Mouse (Mus musculus) MEL (cell line): ENCODE measurements around the gene Eno2. TPM values are rescaled to one million over a fixed set of nuclear protein-coding genes. Genes with fewer than 3 reads are reported as not detected.

Experiments
- DNase-seq: peaks from one replicate; pipeline ENCODE4 v3.0.0; 2011; ENCODE audit warnings: low read depth, low spot score
- H3K27ac ChIP-seq: 2 replicates; pipeline ENCODE4 v1.5.1; 2012; ENCODE audit warnings: low read depth, mild to moderate bottlenecking, control low read depth, low read length, moderate library complexity; ENCODE audit not compliant: control insufficient read depth
- H3K27me3 ChIP-seq, 2 experiments: fragments of 150-350 bp in 1 of 2; sonication (generic) in 1 of 2; 2 replicates each; pipeline ENCODE4 v1.6.1; 2012; ENCODE audit warnings: low read length in 2 of 2, mild to moderate bottlenecking in 2 of 2, improper control_type of control experiment in 1 of 2, moderate library complexity in 1 of 2; ENCODE audit not compliant: insufficient read depth in 2 of 2, control insufficient read depth in 1 of 2
- H3K36me3 ChIP-seq, 2 experiments: 2 replicates each; pipeline ENCODE4 v1.6.1; 2012 to 2014; ENCODE audit warnings: low read length in 2 of 2, improper control_type of control experiment in 1 of 2, inconsistent platforms in 1 of 2, mild to moderate bottlenecking in 1 of 2; ENCODE audit not compliant: insufficient read depth in 2 of 2, control insufficient read depth in 1 of 2
- H3K4me1 ChIP-seq, 2 experiments: fragments of 150-350 bp in 1 of 2; sonication (generic) in 1 of 2; 2 replicates each; pipeline ENCODE4 v1.6.1; 2012; ENCODE audit warnings: low read length in 2 of 2, improper control_type of control experiment in 1 of 2, mild to moderate bottlenecking in 1 of 2; ENCODE audit not compliant: insufficient read depth in 2 of 2, control insufficient read depth in 1 of 2
- H3K4me3 ChIP-seq, 2 experiments: fragments of 150-350 bp in 1 of 2; sonication (generic) in 1 of 2; 2 replicates each; pipeline ENCODE4 v1.5.1; 2012; ENCODE audit warnings: low read depth in 2 of 2, low read length in 2 of 2, mild to moderate bottlenecking in 2 of 2, moderate library complexity in 2 of 2, control low read depth in 1 of 2, improper control_type of control experiment in 1 of 2; ENCODE audit not compliant: control insufficient read depth in 1 of 2, insufficient read depth in 1 of 2
- H3K79me2 ChIP-seq: 2 replicates; pipeline ENCODE4 v1.6.1; 2012; ENCODE audit warnings: mild to moderate bottlenecking, low read length, moderate library complexity; ENCODE audit not compliant: control insufficient read depth, poor library complexity, insufficient read depth
- H3K9ac ChIP-seq: 2 replicates; pipeline ENCODE4 v1.6.1; 2012; ENCODE audit warnings: low read depth, mild to moderate bottlenecking, control low read depth, low read length, moderate library complexity; ENCODE audit not compliant: control insufficient read depth, poor library complexity, severe bottlenecking
- H3K9me3 ChIP-seq: fragments of 150-350 bp; sonication (generic); replicated peaks from 2 replicates; pipeline ENCODE4 v1.6.1; 2012; ENCODE audit warnings: mild to moderate bottlenecking, low read length, improper control_type of control experiment, moderate library complexity; ENCODE audit not compliant: insufficient read depth
- BHLHE40 ChIP-seq: IDR thresholded peaks from 2 replicates; pipeline ENCODE4 v1.6.1; 2012; ENCODE audit warnings: low read depth, mild to moderate bottlenecking, inconsistent platforms, low read length, improper control_type of control experiment, borderline replicate concordance
- CHD2 ChIP-seq: IDR thresholded peaks from 2 replicates; pipeline ENCODE4 v1.6.1; 2011; ENCODE audit warnings: low read length, improper control_type of control experiment
- CTCF ChIP-seq, 3 experiments: IDR thresholded peaks in 2 of 3; conservative IDR thresholded peaks in 1 of 3; 2 replicates each; pipeline ENCODE4 v1.5.1; 2011 to 2012; ENCODE audit warnings: low read length in 3 of 3, low read depth in 2 of 3, mild to moderate bottlenecking in 2 of 3, improper control_type of control experiment in 1 of 3, inconsistent platforms in 1 of 3, mixed read lengths in 1 of 3, moderate library complexity in 1 of 3; ENCODE audit not compliant: control insufficient read depth in 1 of 3, insufficient read depth in 1 of 3, poor library complexity in 1 of 3, severe bottlenecking in 1 of 3
- E2F4 ChIP-seq: IDR thresholded peaks from 2 replicates; pipeline ENCODE4 v1.6.1; 2011; ENCODE audit warnings: low read depth, low read length, improper control_type of control experiment, borderline replicate concordance
- ELF1 ChIP-seq: IDR thresholded peaks from 2 replicates; pipeline ENCODE4 v1.6.1; 2014; ENCODE audit warnings: low read depth, mild to moderate bottlenecking, inconsistent platforms, low read length, improper control_type of control experiment, moderate library complexity
- EP300 ChIP-seq, 2 experiments: IDR thresholded peaks; 2 replicates each; pipeline ENCODE4 v1.6.1; 2011; ENCODE audit warnings: improper control_type of control experiment in 2 of 2, low read length in 2 of 2, low read depth in 1 of 2, mild to moderate bottlenecking in 1 of 2
- GATA1 ChIP-seq: IDR thresholded peaks from 2 replicates; pipeline ENCODE4 v1.6.1; 2011; ENCODE audit warnings: low read depth, low read length, improper control_type of control experiment
- KAT2A ChIP-seq: conservative IDR thresholded peaks from 2 replicates; pipeline ENCODE4 v1.6.1; 2012; ENCODE audit warnings: low read depth, low read length, improper control_type of control experiment, inconsistent platforms
- MXI1 ChIP-seq: IDR thresholded peaks from 2 replicates; pipeline ENCODE4 v1.6.1; 2011; ENCODE audit warnings: mild to moderate bottlenecking, low read depth, low read length, improper control_type of control experiment
- MYC ChIP-seq: IDR thresholded peaks from 2 replicates; pipeline ENCODE4 v1.6.1; 2011; ENCODE audit warnings: low read depth, mild to moderate bottlenecking, low read length, improper control_type of control experiment, moderate library complexity
- POLR2AphosphoS2 ChIP-seq: IDR thresholded peaks from 2 replicates; pipeline ENCODE4 v1.6.1; 2011; ENCODE audit warnings: low read length, improper control_type of control experiment
- POLR2AphosphoS5 ChIP-seq: IDR thresholded peaks from 2 replicates; pipeline ENCODE4 v1.6.1; 2012; ENCODE audit warnings: low read depth, borderline replicate concordance, mild to moderate bottlenecking, inconsistent platforms, low read length, moderate library complexity, mixed read lengths
- RAD21 ChIP-seq: IDR thresholded peaks from 2 replicates; pipeline ENCODE4 v1.6.1; 2011; ENCODE audit warnings: mild to moderate bottlenecking, low read depth, low read length, improper control_type of control experiment
- RCOR1 ChIP-seq: IDR thresholded peaks from 2 replicates; pipeline ENCODE4 v1.6.1; 2012; ENCODE audit warnings: low read depth, mild to moderate bottlenecking, inconsistent platforms, low read length, improper control_type of control experiment
- SIN3A ChIP-seq: IDR thresholded peaks from 2 replicates; pipeline ENCODE4 v1.6.1; 2012; ENCODE audit warnings: low read length, improper control_type of control experiment, inconsistent platforms
- TCF12 ChIP-seq: IDR thresholded peaks from 2 replicates; pipeline ENCODE4 v1.6.1; 2014; ENCODE audit warnings: low read depth, mild to moderate bottlenecking, inconsistent platforms, low read length, improper control_type of control experiment, moderate library complexity
- UBTF ChIP-seq: IDR thresholded peaks from 2 replicates; pipeline ENCODE4 v1.6.1; 2012; ENCODE audit warnings: low read depth, mild to moderate bottlenecking, inconsistent platforms, low read length, improper control_type of control experiment, moderate library complexity, borderline replicate concordance; ENCODE audit not compliant: insufficient read depth
- USF2 ChIP-seq, 2 experiments: IDR thresholded peaks; 2 replicates each; pipeline ENCODE4 v1.6.1; 2011 to 2012; ENCODE audit warnings: improper control_type of control experiment in 2 of 2, low read length in 2 of 2, borderline replicate concordance in 1 of 2, inconsistent platforms in 1 of 2, low read depth in 1 of 2, mild to moderate bottlenecking in 1 of 2; ENCODE audit not compliant: insufficient read depth in 1 of 2
- ZC3H11A ChIP-seq: IDR thresholded peaks from 2 replicates; pipeline ENCODE4 v1.6.1; 2012; ENCODE audit warnings: low read depth, mild to moderate bottlenecking, inconsistent platforms, low read length, improper control_type of control experiment
- ZKSCAN1 ChIP-seq: IDR thresholded peaks from 2 replicates; pipeline ENCODE4 v1.6.1; 2012; ENCODE audit warnings: low read depth, mild to moderate bottlenecking, inconsistent platforms, low read length, improper control_type of control experiment, moderate library complexity
- ZNF384 ChIP-seq: IDR thresholded peaks from 2 replicates; pipeline ENCODE4 v1.6.1; 2012; ENCODE audit warnings: low read depth, mild to moderate bottlenecking, inconsistent platforms, low read length, improper control_type of control experiment
- polyA plus RNA-seq, 2 experiments: library from polyadenylated mRNA; stranded (reverse) in 1 of 2; unstranded in 1 of 2; fragments of >175 nt in 1 of 2; fragments of >200 nt in 1 of 2; gene quantifications; 2 replicates each; pipeline versions ENCODE4 v1.2.1 to v1.2.4; 2012; ENCODE audit warnings: low replicate concordance in 2 of 2, low read depth in 1 of 2; ENCODE audit not compliant: insufficient read length in 2 of 2, insufficient read depth in 1 of 2, missing spikeins in 1 of 2
- total RNA-seq: library from RNA; depleted of rRNA; stranded (reverse); fragments of 300-350 nt; gene quantifications from 2 replicates; pipeline ENCODE4 v1.2.3, GENCODE M21; 2012

Eno2 gene
- total and polyA plus RNA-seq, 3 experiments = 3.2 to 12.5 TPM; not detected in 1

DNA sequence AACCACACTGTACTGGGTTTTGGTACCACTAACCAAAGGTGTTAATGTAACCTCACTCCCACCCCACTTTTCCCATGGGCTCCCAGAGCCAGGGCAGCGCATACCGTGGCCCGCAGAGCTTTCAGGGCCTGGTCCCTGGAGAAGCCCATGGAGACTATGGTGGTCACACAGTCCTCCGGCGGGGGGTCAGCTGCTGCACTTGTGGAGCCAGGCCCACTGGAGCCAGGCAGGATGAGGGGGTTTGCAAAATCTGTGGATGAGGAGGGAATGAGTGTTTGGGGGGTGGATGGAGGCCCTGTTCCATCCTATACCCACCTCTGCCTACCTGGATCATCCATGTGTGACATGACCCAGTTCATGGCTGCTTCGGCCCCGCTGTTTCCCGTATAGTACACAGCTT is 48.1 kb upstream of the Eno2 start:
- peaks cover 13% of the 10 kb centered on the region for H3K79me2 ChIP-seq
- no peak overlapping the region for H3K27ac ChIP-seq
- no peak overlapping the region for H3K4me3 ChIP-seq
- H3K4me1 ChIP-seq = peaks cover 0 to 9% of the 10 kb centered on the region in 2 experiments; a peak in 3 of 4 replicates
- no peak for DNase-seq
- no peaks in the 10 kb centered on the region for H3K27me3 ChIP-seq
- H3K36me3 ChIP-seq = peaks cover 6 to 11% of the 10 kb centered on the region in 2 experiments
- no peaks in the 10 kb centered on the region for H3K9me3 ChIP-seq
- H3K9ac ChIP-seq = no peak overlapping the region
- TF ChIP-seq BHLHE40 (no peak), MYC (no peak), CTCF (IDR thresholded peaks at IDR 0.05 in 2 of 3, conservative IDR thresholded peaks at IDR 0.05 in 1 of 3; ENCODE audit: control insufficient read depth in 1 of 3, insufficient read depth in 1 of 3, low read depth in 2 of 3, low read length in 3 of 3, poor library complexity in 1 of 3, severe bottlenecking in 1 of 3) (no peak), GATA1 (no peak), ZC3H11A (no peak), KAT2A (no peak), EP300 (IDR thresholded peaks at IDR 0.05; ENCODE audit: low read depth in 1 of 2, low read length in 2 of 2) (no peak), E2F4 (no peak), MXI1 (no peak), USF2 (IDR thresholded peaks at IDR 0.05; ENCODE audit: borderline replicate concordance in 1 of 2, insufficient read depth in 1 of 2, low read depth in 1 of 2, low read length in 2 of 2) (no peak), POLR2AphosphoS2 (no peak), ZKSCAN1 (no peak), TCF12 (no peak), RAD21 (no peak), RCOR1 (no peak), POLR2AphosphoS5 (no peak), CHD2 (no peak), UBTF (no peak), ZNF384 (no peak)
- TF ChIP-seq, all 39 proteins: peak for 0

DNA sequence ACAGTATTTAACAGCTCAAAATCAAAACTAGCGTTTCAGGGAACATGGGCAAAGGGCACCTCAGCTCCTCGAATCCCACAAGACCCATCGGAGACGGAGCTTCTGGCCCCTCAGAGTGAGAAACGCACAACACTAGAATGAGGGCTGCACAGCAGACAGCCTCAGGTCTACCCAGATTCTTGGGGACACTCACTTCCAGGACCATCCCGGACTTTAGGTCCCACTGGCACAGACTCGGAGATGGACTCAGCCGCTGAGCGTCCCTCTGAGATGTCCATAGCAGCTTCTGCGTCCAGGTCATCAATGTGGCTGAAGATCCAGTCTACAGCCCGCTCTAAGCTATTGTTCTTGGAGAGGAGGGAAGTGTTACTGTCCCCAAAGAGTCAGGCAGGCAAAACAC is 47.7 kb upstream of the Eno2 start:
- Histone ChIP-seq H3K27ac (no peak overlapping the region), H3K79me2 (peaks cover 16% of the 10 kb centered on the region), H3K9ac (no peak overlapping the region), H3K4me3 (no peak overlapping the region), H3K27me3 (no peaks in the 10 kb centered on the region), H3K36me3 (peaks cover 6 to 11% of the 10 kb centered on the region in 2 experiments), H3K4me1 (peaks cover 0 to 13% of the 10 kb centered on the region in 2 experiments; a peak in 3 of 4 replicates), H3K9me3 (no peaks in the 10 kb centered on the region)
- no peak for DNase-seq
- TF ChIP-seq RAD21 (no peak), SIN3A (no peak), ELF1 (no peak), CHD2 (no peak), ZC3H11A (no peak)
